Mouse (Mus musculus) hindbrain, embryonic 11.5 days (tissue): ENCODE data around the gene Osbpl3. TPM values are rescaled to one million over a fixed set of nuclear protein-coding genes. Genes with fewer than 3 reads are reported as not detected.

ENCODE experiments used
- ATAC-seq: fragments of 200-750 bp; cut with Nextera tagmentation; 2 replicates; pipeline ENCODE4 v1.8.0; 2017; ENCODE audit warnings: mild to moderate bottlenecking, moderate TSS enrichment, moderate library complexity; ENCODE audit not compliant: low FRiP score
- DNase-seq: peaks from one replicate; pipeline ENCODE4 v3.0.0-alpha.2; 2015; ENCODE audit warnings: low spot score
- H3K27ac ChIP-seq: fragments of 300-500 bp; sonication (generic); 2 replicates; pipeline ENCODE4 v1.5.1; 2014; ENCODE audit warnings: mild to moderate bottlenecking, low read depth, low read length
- H3K27me3 ChIP-seq: fragments of 300-500 bp; sonication (generic); 2 replicates; pipeline ENCODE4 v1.6.1; 2014; ENCODE audit warnings: mild to moderate bottlenecking, low read length, moderate library complexity, mixed read lengths; ENCODE audit not compliant: control insufficient read depth, insufficient read depth
- H3K36me3 ChIP-seq: fragments of 300-500 bp; sonication (generic); 2 replicates; pipeline ENCODE4 v1.6.1; 2014; ENCODE audit warnings: mild to moderate bottlenecking, low read length, moderate library complexity, mixed read lengths; ENCODE audit not compliant: control insufficient read depth, insufficient read depth
- H3K4me1 ChIP-seq: fragments of 300-500 bp; sonication (generic); replicated peaks from 2 replicates; pipeline ENCODE4 v1.6.1; 2014; ENCODE audit warnings: low read length, mixed read lengths; ENCODE audit not compliant: control insufficient read depth, insufficient read depth
- H3K4me2 ChIP-seq: fragments of 300-500 bp; sonication (generic); replicated peaks from 2 replicates; pipeline ENCODE4 v1.6.1; 2014; ENCODE audit warnings: mild to moderate bottlenecking, low read depth, low read length
- H3K4me3 ChIP-seq: fragments of 300-500 bp; sonication (generic); 2 replicates; pipeline ENCODE4 v1.5.1; 2014; ENCODE audit warnings: low read depth, low read length
- H3K9ac ChIP-seq: fragments of 300-500 bp; sonication (generic); 2 replicates; pipeline ENCODE4 v1.6.1; 2014; ENCODE audit warnings: low read depth, low read length
- H3K9me3 ChIP-seq: fragments of 300-500 bp; sonication (generic); 2 replicates; pipeline ENCODE4 v1.6.1; 2016; ENCODE audit warnings: low read length; ENCODE audit not compliant: control insufficient read depth
- WGBS: fragments of 180-500 bp; shearing (Covaris S2); extraction: QIAGEN DNeasy Blood & Tissue Kit; methylation state at CpG from one replicate; pipeline ENCODE4 v1.1.7; 2014; 5-methylcytosine and 5-hydroxymethylcytosine counted together
- polyA plus RNA-seq: library from polyadenylated mRNA; unstranded; fragments of >200 nt; fragmentation: Nextera tagmentation; extraction: Ambion mirVana; gene quantifications from 2 replicates; pipeline ENCODE4 v1.2.1, GENCODE M21; 2014

The Osbpl3 gene
- polyA plus RNA-seq, 1 experiment from 2014 or later: 7.2 TPM

DNA sequence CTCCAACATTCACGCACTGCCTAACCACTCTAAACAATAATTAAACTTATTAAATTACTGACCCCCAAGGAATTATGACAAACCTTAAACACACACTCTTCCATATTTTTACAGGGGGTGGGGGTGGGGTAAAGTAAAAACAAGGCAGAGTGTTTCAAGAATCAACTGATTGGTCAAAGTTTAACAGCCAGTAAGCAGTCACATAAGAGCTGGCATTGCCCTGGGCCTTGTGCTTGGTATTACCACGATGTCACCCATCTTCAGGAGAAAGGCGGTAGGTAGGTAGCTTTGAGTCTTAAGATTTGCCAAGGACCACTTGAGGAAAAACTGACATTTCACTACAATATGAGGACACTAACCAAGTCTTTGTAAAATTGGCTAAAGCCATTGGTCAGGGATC lies 105.1 kb downstream of the Osbpl3 start:
- 92% methylated on average over 3 of the region's 3 CpGs for WGBS
- Histone ChIP-seq H3K4me3 (no peak overlapping the region), H3K4me2 (no peak overlapping the region), H3K27me3 (no peaks in the 10 kb centered on the region), H3K9me3 (no peaks in the 10 kb centered on the region), H3K27ac (no peak overlapping the region), H3K36me3 (no peaks in the 10 kb centered on the region), H3K9ac (no peak overlapping the region), H3K4me1 (no peaks in the 10 kb centered on the region)
- ATAC-seq: no peak
- DNase-seq: no peak

DNA sequence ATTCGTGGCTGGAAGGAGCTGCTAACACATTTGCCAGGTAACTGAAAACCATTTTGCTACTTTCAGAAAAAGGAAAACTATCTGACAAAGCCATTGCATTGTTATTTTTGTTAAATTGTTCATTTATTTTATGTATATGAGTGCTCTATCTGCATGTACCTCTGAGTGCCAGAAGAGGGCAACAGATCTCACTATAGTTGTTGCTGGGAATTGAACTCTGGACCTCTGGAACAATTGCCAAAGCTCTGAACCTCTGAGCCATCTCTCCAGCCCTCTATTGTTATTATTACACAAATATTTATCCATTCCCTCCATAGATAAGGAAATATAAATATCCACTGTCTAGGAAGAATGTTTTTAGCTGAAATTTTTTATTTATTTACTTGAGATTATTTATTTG lies 107.4 kb downstream of the Osbpl3 start:
- ATAC-seq: no peak
- Histone ChIP-seq H3K4me1 (no peaks in the 10 kb centered on the region), H3K36me3 (no peaks in the 10 kb centered on the region), H3K9ac (no peak overlapping the region), H3K27me3 (no peaks in the 10 kb centered on the region), H3K9me3 (no peaks in the 10 kb centered on the region), H3K27ac (no peak overlapping the region), H3K4me2 (no peak overlapping the region), H3K4me3 (no peak overlapping the region)
- no peak for DNase-seq
- 92% methylated on average over 1 of the region's 1 CpGs for WGBS

DNA sequence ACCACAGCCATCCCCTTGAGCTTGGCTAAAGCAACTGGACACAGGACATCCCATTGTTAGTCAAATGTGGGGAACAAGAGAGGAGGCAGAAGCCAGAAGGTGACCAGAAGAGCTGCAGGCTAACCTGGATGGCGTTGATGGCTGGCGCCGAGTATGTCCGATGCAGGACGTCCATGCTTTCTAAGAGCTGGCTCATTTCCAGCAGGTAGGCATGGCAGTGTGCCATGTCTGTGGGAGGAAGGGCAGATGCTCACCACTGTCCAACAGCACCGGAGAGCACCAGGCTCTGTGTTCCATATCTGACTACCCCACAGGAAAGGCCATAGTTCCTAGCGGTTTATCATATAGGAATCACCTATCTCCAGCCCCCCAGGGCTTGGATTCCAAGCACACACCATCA lies 109.8 kb downstream of the Osbpl3 start:
- H3K4me1 ChIP-seq: no peaks in the 10 kb centered on the region
- H3K27me3 ChIP-seq: no peaks in the 10 kb centered on the region
- ATAC-seq (no peak), DNase-seq (no peak)
- H3K9me3 ChIP-seq: no peaks in the 10 kb centered on the region
- no peak overlapping the region for H3K27ac ChIP-seq
- 94% methylated on average over 7 of the region's 7 CpGs for WGBS
- no peak overlapping the region for H3K4me3 ChIP-seq
- H3K9ac ChIP-seq: no peak overlapping the region
- no peaks in the 10 kb centered on the region for H3K36me3 ChIP-seq
- H3K4me2 ChIP-seq: no peak overlapping the region

DNA sequence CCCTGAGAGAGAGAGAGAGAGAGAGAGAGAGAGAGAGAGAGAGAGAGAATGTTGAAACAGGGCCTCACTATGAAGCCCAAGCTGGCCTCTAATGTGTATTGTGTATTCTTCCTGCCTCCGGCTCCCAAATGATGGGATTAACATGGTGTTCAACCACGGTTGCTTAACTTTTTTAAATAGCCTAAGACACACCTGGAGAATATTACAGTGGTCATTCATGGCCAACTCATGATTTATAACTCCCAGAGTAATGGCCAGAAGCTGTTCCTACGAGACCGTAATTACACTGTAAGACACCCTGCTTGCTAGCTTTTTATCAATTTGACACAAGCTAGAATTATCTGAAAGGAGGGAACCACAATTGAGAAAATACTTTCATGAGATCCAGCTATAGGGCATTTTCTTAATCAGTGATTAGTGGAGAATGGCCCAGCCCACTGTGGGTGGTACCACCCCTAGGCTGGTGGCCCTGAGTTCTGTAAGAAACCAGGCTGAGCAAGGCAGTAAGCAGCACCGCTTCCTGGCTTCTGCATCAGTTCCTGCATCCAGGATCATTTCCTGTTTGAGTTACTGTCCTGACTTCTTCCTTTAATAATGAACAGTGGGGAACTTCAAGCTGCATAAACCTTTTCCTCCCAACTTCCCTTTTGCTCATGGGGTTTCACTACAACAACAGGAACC lies 115.6 kb downstream of the Osbpl3 start:
- Histone ChIP-seq H3K27me3 (no peaks in the 10 kb centered on the region), H3K9ac (no peak overlapping the region), H3K27ac (no peak overlapping the region), H3K4me2 (no peak overlapping the region), H3K9me3 (no peaks in the 10 kb centered on the region), H3K4me3 (no peak overlapping the region), H3K36me3 (no peaks in the 10 kb centered on the region), H3K4me1 (no peaks in the 10 kb centered on the region)
- WGBS: 92% methylated on average over 5 of the region's 5 CpGs
- DNase-seq (no peak), ATAC-seq (no peak)

DNA sequence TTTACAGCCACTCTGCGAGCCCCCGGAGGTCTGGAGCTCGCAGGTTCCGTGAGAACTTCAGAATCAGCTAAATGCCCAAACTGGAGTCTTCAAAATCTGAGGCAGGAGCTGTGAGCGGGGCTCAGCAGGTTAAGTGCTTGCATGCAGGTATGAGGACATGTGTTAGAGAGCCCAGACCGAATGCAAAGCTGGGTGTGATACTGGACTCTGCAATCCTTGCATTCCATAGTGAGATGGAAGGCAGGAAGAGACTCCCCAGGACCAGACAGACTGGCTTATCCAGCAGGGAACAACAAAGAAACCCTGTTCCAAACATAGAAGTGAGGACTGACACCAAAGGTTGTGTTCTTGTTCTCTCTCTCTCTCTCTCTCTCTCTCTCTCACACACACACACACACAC lies 118.6 kb downstream of the Osbpl3 start:
- Histone ChIP-seq H3K27me3 (no peaks in the 10 kb centered on the region), H3K9me3 (no peaks in the 10 kb centered on the region), H3K9ac (no peak overlapping the region), H3K4me2 (no peak overlapping the region), H3K4me3 (no peak overlapping the region), H3K36me3 (no peaks in the 10 kb centered on the region), H3K4me1 (no peaks in the 10 kb centered on the region), H3K27ac (no peak overlapping the region)
- WGBS: 81% methylated on average over 6 of the region's 6 CpGs
- DNase-seq: no peak
- no peak for ATAC-seq

GRCm38 (mm10) chr6:50336376-50336775 lies 119.6 kb downstream of the Osbpl3 start:
- ATAC-seq (no peak), DNase-seq (no peak)
- no peak overlapping the region for H3K27ac ChIP-seq
- H3K36me3 ChIP-seq: no peaks in the 10 kb centered on the region
- no peak overlapping the region for H3K9ac ChIP-seq
- H3K4me1 ChIP-seq: no peaks in the 10 kb centered on the region
- H3K27me3 ChIP-seq: no peaks in the 10 kb centered on the region
- no peaks in the 10 kb centered on the region for H3K9me3 ChIP-seq
- no peak overlapping the region for H3K4me2 ChIP-seq
- WGBS: 96% methylated on average over 2 of the region's 2 CpGs
- H3K4me3 ChIP-seq: no peak overlapping the region

DNA sequence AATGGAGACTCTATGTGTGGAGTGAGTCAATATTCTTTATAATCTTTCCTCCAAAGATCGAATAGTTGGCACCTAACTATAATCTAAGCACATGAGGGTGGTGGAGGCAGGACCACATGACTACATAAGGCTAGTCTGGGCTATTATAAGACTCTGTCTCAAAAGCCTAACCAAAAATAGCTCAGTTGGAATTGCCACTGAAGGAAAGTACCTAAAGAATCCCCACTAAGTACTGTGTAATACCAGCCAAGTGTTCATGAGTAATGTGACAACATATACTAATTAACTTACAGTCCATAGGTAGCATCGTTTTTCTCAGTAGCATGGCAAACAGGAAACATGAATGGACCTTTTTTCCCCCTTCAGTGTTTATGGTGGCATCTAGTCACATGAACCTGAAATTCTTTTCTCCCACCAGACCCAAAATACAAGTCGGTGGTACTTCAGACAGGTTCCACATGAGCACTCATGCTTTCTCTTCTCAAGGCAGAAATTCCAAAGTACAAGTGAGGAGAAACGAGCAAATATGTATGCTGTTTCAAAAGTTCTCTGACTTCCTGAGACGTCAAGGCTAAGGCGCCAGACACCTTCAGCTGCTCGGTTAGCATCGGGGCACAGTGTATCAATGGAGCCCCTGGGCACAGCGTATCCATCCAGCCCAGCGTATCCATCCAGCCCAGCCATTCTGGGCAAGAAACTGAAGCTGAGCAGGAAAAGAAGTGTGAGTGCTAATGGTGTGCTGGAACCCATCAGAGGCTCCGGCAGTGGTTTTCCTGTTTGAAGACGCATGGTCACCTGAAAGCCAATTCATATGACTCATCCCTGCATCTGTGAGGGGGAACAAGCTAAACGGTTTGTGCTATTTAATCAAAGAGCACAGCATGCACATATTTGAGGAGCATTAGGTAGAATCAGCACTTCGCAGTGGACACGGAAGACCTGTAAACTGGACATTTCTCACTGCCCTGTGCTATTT lies 120.9 kb downstream of the Osbpl3 start:
- Histone ChIP-seq H3K4me2 (no peak overlapping the region), H3K36me3 (no peaks in the 10 kb centered on the region), H3K9ac (no peak overlapping the region), H3K9me3 (no peaks in the 10 kb centered on the region), H3K4me3 (no peak overlapping the region), H3K4me1 (no peaks in the 10 kb centered on the region), H3K27ac (no peak overlapping the region), H3K27me3 (no peaks in the 10 kb centered on the region)
- WGBS: 89% methylated on average over 15 of the region's 15 CpGs
- DNase-seq: no peak
- ATAC-seq: no peak

DNA sequence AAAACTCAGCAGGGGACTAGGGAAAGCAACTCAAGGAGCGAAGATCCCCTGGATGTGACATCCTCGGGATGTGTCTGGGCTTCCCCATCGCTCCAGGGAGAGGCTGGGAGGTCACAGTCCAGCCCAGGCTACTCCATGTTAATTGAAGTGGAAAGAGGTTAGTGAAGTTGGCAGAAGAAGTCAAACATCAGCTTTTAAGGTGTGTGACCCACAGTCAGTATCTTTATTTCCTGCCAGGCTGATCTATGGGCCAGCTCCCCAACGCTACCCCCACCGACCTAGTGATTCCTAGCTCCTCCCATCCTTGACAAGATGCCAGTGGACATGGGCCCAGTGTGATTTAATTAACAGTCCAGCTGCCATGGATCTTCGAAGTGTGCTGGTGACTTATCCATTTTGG lies 122.7 kb downstream of the Osbpl3 start:
- Histone ChIP-seq H3K27me3 (no peaks in the 10 kb centered on the region), H3K9ac (no peak overlapping the region), H3K27ac (no peak overlapping the region), H3K4me3 (no peak overlapping the region), H3K4me1 (no peaks in the 10 kb centered on the region), H3K4me2 (no peak overlapping the region), H3K36me3 (no peaks in the 10 kb centered on the region), H3K9me3 (no peaks in the 10 kb centered on the region)
- WGBS: 87% methylated on average over 6 of the region's 6 CpGs
- no peak for DNase-seq
- ATAC-seq: no peak

GRCm38 (mm10) chr6:50331477-50331876 lies 124.5 kb downstream of the Osbpl3 start:
- H3K9ac ChIP-seq: no peak overlapping the region
- no peaks in the 10 kb centered on the region for H3K27me3 ChIP-seq
- no peaks in the 10 kb centered on the region for H3K36me3 ChIP-seq
- WGBS: 95% methylated on average over 2 of the region's 2 CpGs
- no peak overlapping the region for H3K4me3 ChIP-seq
- H3K4me1 ChIP-seq: no peaks in the 10 kb centered on the region
- DNase-seq: no peak
- no peak overlapping the region for H3K27ac ChIP-seq
- no peak overlapping the region for H3K4me2 ChIP-seq
- ATAC-seq: no peak
- no peaks in the 10 kb centered on the region for H3K9me3 ChIP-seq
